Comparison of ENCODE assay signal across 21 mouse cellular contexts in genomic region chr7:102229814-102230213, GRCm38 (mm10). TPM values are rescaled to one million over a fixed set of nuclear protein-coding genes. Genes with fewer than 3 reads are reported as not detected.
DNase-seq lines count a peak whose midpoint lies in the region; ATAC-seq and TF ChIP-seq lines count a peak whose summit lies in the region.
"Had no signal": no experiment of that assay in that cellular context is flagged by ENCODE, and none has a peak within 500 bp of the region (broad histone marks: within the 10 kb centered on the region; RNA-seq: fewer than 3 reads in every experiment).

No protein-coding gene starts in this region.

- intact Hi-C loops in heart, postnatal 36 days (cut with DNase I) = no loop called here

- no peaks in the 10 kb centered on the region for H3K27me3 ChIP-seq in heart, embryonic 10.5 days (ENCODE audit: insufficient read depth, poor library complexity, severe bottlenecking)
- H3K27me3 ChIP-seq in forebrain, postnatal 0 days (ENCODE audit: insufficient read depth, low read length) = no peaks in the 10 kb centered on the region
- H3K27me3 ChIP-seq: embryonic facial prominence, embryonic 15.5 days; heart, embryonic 15.5 days; liver, embryonic 15.5 days; midbrain, embryonic 12.5 days; neural tube, embryonic 13.5 days; stomach, embryonic 15.5 days had no signal

- no peak overlapping the region for H3K27ac ChIP-seq in heart, embryonic 10.5 days
- H3K27ac ChIP-seq in forebrain, postnatal 0 days (ENCODE audit: low read depth, low read length) = no peak overlapping the region
- H3K27ac ChIP-seq: embryonic facial prominence, embryonic 15.5 days; gastrocnemius, adult 2 months; heart, embryonic 15.5 days; liver, embryonic 15.5 days; midbrain, embryonic 12.5 days; neural tube, embryonic 13.5 days; stomach, embryonic 15.5 days had no signal

- 92% methylated on average over 6 of the region's 6 CpGs for WGBS in heart, embryonic 10.5 days
- 87% methylated on average over 6 of the region's 6 CpGs for WGBS in forebrain, postnatal 0 days

- no peak overlapping the region for H3K4me3 ChIP-seq in heart, embryonic 10.5 days
- no peak overlapping the region for H3K4me3 ChIP-seq in forebrain, postnatal 0 days (ENCODE audit: low read depth, low read length)
- H3K4me3 ChIP-seq: embryonic facial prominence, embryonic 15.5 days; gastrocnemius, adult 2 months; heart, embryonic 15.5 days; liver, embryonic 15.5 days; midbrain, embryonic 12.5 days; neural tube, embryonic 13.5 days; stomach, embryonic 15.5 days had no signal

- TF ChIP-seq CTCF in forebrain, postnatal 0 days (IDR thresholded peaks at IDR 0.05; ENCODE audit: low read depth) = no peak

- H3K36me3 ChIP-seq in heart, embryonic 10.5 days = peaks cover 34% of the 10 kb centered on the region
- H3K36me3 ChIP-seq in forebrain, postnatal 0 days (ENCODE audit: insufficient read depth) = no peaks in the 10 kb centered on the region; the same call in 1 of the 2 replicates
- H3K36me3 ChIP-seq: midbrain, embryonic 12.5 days had no signal

- no peak overlapping the region for H3K4me2 ChIP-seq in forebrain, postnatal 0 days (ENCODE audit: low read depth)
- H3K4me2 ChIP-seq: embryonic facial prominence, embryonic 15.5 days; heart, embryonic 15.5 days; liver, embryonic 15.5 days; midbrain, embryonic 12.5 days; neural tube, embryonic 13.5 days; stomach, embryonic 15.5 days had no signal

- no peak for ATAC-seq in forebrain, postnatal 0 days
- ATAC-seq: forebrain, embryonic 16.5 days; hindbrain, embryonic 16.5 days had no signal

- no peaks in the 10 kb centered on the region; the same call in 1 of the 2 replicates for H3K4me1 ChIP-seq in heart, embryonic 10.5 days
- no peaks in the 10 kb centered on the region for H3K4me1 ChIP-seq in forebrain, postnatal 0 days (ENCODE audit: insufficient read depth)
- H3K4me1 ChIP-seq: embryonic facial prominence, embryonic 15.5 days; heart, embryonic 15.5 days; midbrain, embryonic 12.5 days; neural tube, embryonic 13.5 days; stomach, embryonic 15.5 days had no signal

- peak; percentile 50 for DNase-seq in heart, embryonic 10.5 days (ENCODE audit: low spot score)
- no peak for DNase-seq in heart, postnatal 36 days
- DNase-seq in right cerebral cortex, postnatal 25 days = peak; percentile 2
- DNase-seq in right cerebral cortex, adult 2 months (ENCODE audit: low spot score in 2 of 2) = no peak
- peak; percentile 81 for DNase-seq in lung, postnatal 10 days
- DNase-seq in left cerebral cortex, adult 8-10 months (ENCODE audit: low spot score in 2 of 2) = no peak
- no peak for DNase-seq in forebrain, postnatal 0 days
- DNase-seq: cerebellum, adult 11 months; cerebellum, postnatal 36 days; kidney, adult 11 months; right cerebral cortex, postnatal 14 days; thymus, postnatal 14 days had no signal

- no peaks in the 10 kb centered on the region for H3K9me3 ChIP-seq in heart, embryonic 10.5 days
- H3K9me3 ChIP-seq in forebrain, postnatal 0 days (ENCODE audit: low read length) = no peaks in the 10 kb centered on the region
- H3K9me3 ChIP-seq: embryonic facial prominence, embryonic 15.5 days; heart, embryonic 15.5 days; liver, embryonic 15.5 days; midbrain, embryonic 12.5 days; stomach, embryonic 15.5 days had no signal

- H3K9ac ChIP-seq in forebrain, postnatal 0 days = no peak overlapping the region
- H3K9ac ChIP-seq: embryonic facial prominence, embryonic 15.5 days; heart, embryonic 15.5 days; liver, embryonic 15.5 days; midbrain, embryonic 12.5 days; neural tube, embryonic 13.5 days; stomach, embryonic 15.5 days had no signal

RNA-seq across cellular contexts. Expression of gene Pgap2, which starts 19.8 kb away (rescaled TPM):
- 49.0 and 54.0 TPM in 2 replicates for polyA plus RNA-seq in heart, embryonic 10.5 days (2016; fragmentation: Nextera tagmentation; extraction: Ambion mirVana)
- 10 to 100 TPM; 67.3 to 73.6 TPM for total RNA-seq in heart, postnatal 36 days (2021)
- total RNA-seq in left cerebral cortex, adult 8-10 months (2022) = 10 to 100 TPM; 23.7 to 28.9 (median 25.5) TPM
- 35.9 and 38.2 TPM in 2 replicates for total RNA-seq in forebrain, postnatal 0 days (2014; rRNA removed)
- polyA plus RNA-seq in forebrain, postnatal 0 days (2015; fragmentation: Nextera tagmentation; extraction: Ambion mirVana) = 41.8 and 50.8 TPM in 2 replicates

RNA-seq across cellular contexts. Expression of gene Nup98, which starts 19.8 kb away (rescaled TPM):
- 36.6 and 36.7 TPM in 2 replicates for polyA plus RNA-seq in heart, embryonic 10.5 days (2016; fragmentation: Nextera tagmentation; extraction: Ambion mirVana)
- total RNA-seq in heart, postnatal 36 days (2021) = 10 to 100 TPM; 31.0 to 31.8 TPM
- 10 to 100 TPM; 40.7 to 43.0 (median 41.7) TPM for total RNA-seq in left cerebral cortex, adult 8-10 months (2022)
- total RNA-seq in forebrain, postnatal 0 days (2014; rRNA removed) = 30.7 and 40.9 TPM in 2 replicates
- 6.2 and 9.5 TPM in 2 replicates for polyA plus RNA-seq in forebrain, postnatal 0 days (2015; fragmentation: Nextera tagmentation; extraction: Ambion mirVana)

RNA-seq across cellular contexts. Expression of gene Rhog, which starts 26.0 kb away (rescaled TPM):
- 42.8 and 48.9 TPM in 2 replicates for polyA plus RNA-seq in heart, embryonic 10.5 days (2016; fragmentation: Nextera tagmentation; extraction: Ambion mirVana)
- 10 to 100 TPM; 24.7 to 35.3 TPM for total RNA-seq in heart, postnatal 36 days (2021)
- 10 to 100 TPM; 34.4 to 46.5 (median 39.2) TPM for total RNA-seq in left cerebral cortex, adult 8-10 months (2022)
- total RNA-seq in forebrain, postnatal 0 days (2014; rRNA removed) = 5.7 and 7.0 TPM in 2 replicates
- polyA plus RNA-seq in forebrain, postnatal 0 days (2015; fragmentation: Nextera tagmentation; extraction: Ambion mirVana) = 14.4 and 15.5 TPM in 2 replicates

RNA-seq across cellular contexts. Expression of gene Stim1, which starts 37.8 kb away (rescaled TPM):
- polyA plus RNA-seq in heart, embryonic 10.5 days (2016; fragmentation: Nextera tagmentation; extraction: Ambion mirVana) = 15.1 and 16.6 TPM in 2 replicates
- 10 to 100 TPM; 21.8 to 29.7 TPM for total RNA-seq in heart, postnatal 36 days (2021)
- 10 to 100 TPM; 87.0 to 97.5 (median 94.7) TPM for total RNA-seq in left cerebral cortex, adult 8-10 months (2022)
- total RNA-seq in forebrain, postnatal 0 days (2014; rRNA removed) = 21.2 and 30.5 TPM in 2 replicates
- polyA plus RNA-seq in forebrain, postnatal 0 days (2015; fragmentation: Nextera tagmentation; extraction: Ambion mirVana) = 12.1 and 15.5 TPM in 2 replicates

Comparison
In these comparisons a context has a peak if more than half of its experiments do, and no peak if none do; other contexts are left out.
1. DNase-seq: peak in heart, embryonic 10.5 days (single experiment), right cerebral cortex, postnatal 25 days (single experiment) and lung, postnatal 10 days (single experiment); none in heart, postnatal 36 days (0 of 2), right cerebral cortex, adult 2 months (0 of 2), left cerebral cortex, adult 8-10 months (0 of 2) and forebrain, postnatal 0 days (single experiment).